Mouse (Mus musculus) splenic B cell, adult 2 months (primary cell): ENCODE data around the gene Hsf2bp.
"Not testable (repeated sequence)": the region's sequence is repeated elsewhere in the genome, so short reads cannot be mapped to it uniquely, and the experiment has no call there.

Experiments
- DNase-seq: peaks from one replicate; pipeline ENCODE4 v3.0.0-alpha.2; 2011; ENCODE audit warnings: low read depth, low spot score
- H3K27me3 ChIP-seq: 2 replicates; pipeline ENCODE4 v1.6.1; 2012; ENCODE audit warnings: mild to moderate bottlenecking, low read length, moderate library complexity, mixed read lengths; ENCODE audit not compliant: control insufficient read depth, poor library complexity, insufficient read depth, severe bottlenecking
- H3K36me3 ChIP-seq: 2 replicates; pipeline ENCODE4 v1.6.1; 2012; ENCODE audit warnings: mild to moderate bottlenecking, low read length, moderate library complexity, mixed read lengths; ENCODE audit not compliant: control insufficient read depth, poor library complexity, insufficient read depth, severe bottlenecking

Gene Hsf2bp

DNA sequence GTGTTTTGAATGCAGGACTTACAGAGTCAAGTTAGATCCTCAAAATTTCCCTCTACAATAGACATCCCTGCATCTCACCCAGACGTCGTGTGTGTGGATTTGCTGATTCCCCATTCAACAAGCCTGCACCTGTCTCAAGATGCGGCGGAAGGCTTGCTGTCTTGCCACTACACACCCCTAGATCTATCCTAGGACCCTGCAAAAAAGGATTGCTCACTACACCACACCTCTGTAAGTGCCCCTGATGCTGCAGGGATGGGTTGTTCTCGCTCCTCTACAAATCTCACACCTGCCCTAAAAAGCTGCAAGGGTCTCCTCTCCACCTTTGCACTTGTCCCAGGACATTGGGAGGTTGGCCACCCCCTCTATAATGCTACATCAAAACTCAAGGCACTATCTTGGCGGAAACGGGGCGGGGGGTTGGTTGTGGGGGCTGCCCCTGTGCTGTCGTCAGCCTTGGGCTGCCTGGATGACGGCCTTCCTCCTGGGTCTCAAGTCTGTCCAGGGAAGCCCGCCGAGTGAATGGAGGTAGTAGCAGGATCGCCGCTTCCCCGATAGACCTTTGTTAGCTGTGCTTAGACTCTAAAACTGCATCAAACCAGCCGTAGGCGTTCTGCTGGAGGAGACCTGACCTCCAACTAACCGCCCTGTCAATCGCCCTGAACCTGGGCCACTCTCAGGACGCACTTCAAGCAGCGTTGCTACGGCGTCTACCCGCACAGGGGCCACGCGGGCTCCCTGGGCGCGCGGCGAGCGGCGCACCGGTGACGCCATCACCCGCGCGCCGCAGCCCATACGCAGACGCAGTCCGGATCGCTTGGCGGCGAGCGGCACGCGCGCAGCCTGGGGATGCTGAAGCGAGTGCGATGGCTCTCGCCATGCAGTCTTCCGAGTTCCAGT, at the start of gene Hsf2bp, which contains the start of gene Rrp1b:
TSS of gene Hsf2bp (minus strand) at position 741 of the 900 bp plus-strand sequence.
TSS of gene Rrp1b (plus strand) at position 492 of the 900 bp plus-strand sequence.
- Histone ChIP-seq H3K36me3 (no peaks in the 10 kb centered on the region), H3K27me3 (no peaks in the 10 kb centered on the region)
- DNase-seq, result peak; percentile 79

DNA sequence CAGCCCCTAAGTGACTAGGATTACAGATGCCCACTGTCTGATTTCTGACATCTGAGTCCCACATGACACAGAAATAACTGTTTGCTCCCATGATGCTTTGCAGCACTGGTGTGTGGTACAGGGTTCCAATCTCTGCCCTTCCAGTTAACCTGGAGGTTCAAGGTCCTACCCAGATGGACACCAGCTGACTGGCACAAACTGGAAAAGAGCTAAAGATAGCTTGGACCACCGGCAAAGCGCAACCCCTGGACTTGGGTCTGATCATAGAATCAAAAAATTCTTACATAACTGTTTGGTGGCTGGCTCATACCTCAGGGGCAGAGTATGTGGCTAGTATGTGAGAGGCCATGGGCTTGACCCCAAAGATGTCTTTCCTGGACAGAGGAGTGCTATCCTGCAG, 47.2 kb upstream of the Hsf2bp start:
- no peak for DNase-seq

DNA sequence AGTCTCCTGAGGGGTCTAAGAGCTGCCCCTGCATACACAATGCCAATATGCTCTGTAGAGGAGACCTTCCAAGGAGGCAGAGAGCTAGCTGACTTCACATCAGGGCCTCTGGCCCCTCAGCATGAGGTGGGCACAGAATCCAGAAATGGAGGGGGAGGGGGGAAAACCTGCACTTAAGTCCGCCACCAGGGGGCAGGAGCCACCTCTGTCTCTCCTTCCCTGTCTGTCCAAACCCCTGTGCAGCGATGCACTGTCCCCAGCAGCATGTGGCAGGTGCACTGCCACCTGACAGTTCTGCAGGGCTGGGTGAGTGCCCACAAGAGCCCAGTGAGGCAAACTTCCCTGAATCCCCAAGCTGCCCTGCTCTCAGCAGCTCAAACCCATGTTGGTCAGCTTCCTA, 39.0 kb upstream of the Hsf2bp start:
- peak; percentile 63 for DNase-seq
- Histone ChIP-seq H3K36me3 (no peaks in the 10 kb centered on the region), H3K27me3 (no peaks in the 10 kb centered on the region)

More for the DNA sequence above, 47.2 kb upstream of the Hsf2bp start:
- H3K27me3 ChIP-seq, result no peaks in the 10 kb centered on the region
- H3K36me3 ChIP-seq, result no peaks in the 10 kb centered on the region

DNA sequence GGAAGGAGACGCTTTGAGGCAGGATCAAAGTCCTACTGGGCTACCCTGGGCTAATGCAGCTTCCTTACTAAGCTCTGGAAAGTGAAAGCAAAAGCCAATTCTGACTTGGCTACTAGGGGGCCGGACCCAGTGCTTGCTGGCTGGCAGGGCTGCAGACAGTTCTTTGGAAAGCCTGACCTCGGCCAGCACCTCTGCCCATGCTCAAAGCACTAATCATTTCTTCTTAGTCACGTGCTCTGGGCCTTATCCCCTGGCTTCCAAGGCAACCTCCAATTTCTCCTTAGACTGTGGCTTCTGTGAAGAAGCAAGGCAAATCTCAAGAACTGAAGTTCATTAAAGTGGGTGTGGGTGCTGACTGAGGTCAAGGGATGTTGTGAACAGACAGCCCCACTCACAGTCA, 38.5 kb upstream of the Hsf2bp start:
- no peak for DNase-seq
- Histone ChIP-seq H3K27me3 (no peaks in the 10 kb centered on the region), H3K36me3 (no peaks in the 10 kb centered on the region)

DNA sequence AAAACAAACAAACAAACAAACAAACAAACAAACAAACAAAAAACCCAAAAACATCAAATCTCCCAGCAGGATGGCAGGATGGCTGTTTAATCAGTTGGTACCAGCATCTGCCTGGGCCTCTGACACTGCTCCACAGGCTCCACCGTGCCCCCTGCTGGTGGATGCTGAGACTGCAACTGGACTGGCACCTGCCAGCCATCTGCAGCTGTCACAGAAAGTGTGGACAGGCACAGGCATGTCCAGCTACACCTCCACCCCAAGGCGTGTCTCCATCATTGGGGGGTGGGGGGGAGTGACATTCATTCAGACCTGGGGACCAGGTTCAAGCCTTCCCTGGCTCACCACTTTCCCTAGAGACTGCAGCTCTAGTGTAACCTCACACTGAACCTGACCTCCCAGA, 37.2 kb upstream of the Hsf2bp start:
- Histone ChIP-seq H3K27me3 (no peaks in the 10 kb centered on the region), H3K36me3 (no peaks in the 10 kb centered on the region)
- peak; percentile 80 for DNase-seq

DNA sequence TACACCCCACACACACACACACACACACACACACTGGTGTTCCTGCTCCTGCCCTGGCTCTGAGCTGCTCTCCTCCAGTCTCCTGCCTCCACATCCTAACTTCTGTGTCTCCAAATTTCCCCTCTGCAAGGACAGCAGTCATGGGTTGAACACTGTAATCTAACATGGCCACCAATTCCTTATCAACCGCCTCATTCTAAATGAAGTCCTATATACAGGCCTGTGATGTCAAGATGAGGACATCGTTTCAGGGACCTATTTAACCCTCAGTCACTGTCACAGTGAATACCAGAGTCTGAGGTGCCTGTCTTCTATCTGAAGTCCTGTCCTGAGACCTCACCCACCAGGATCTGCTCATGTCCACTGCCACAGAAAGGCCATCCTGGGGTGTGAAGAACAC, 32.7 kb upstream of the Hsf2bp start:
- H3K27me3 ChIP-seq, result no peaks in the 10 kb centered on the region
- no peaks in the 10 kb centered on the region for H3K36me3 ChIP-seq
- DNase-seq, result no peak

DNA sequence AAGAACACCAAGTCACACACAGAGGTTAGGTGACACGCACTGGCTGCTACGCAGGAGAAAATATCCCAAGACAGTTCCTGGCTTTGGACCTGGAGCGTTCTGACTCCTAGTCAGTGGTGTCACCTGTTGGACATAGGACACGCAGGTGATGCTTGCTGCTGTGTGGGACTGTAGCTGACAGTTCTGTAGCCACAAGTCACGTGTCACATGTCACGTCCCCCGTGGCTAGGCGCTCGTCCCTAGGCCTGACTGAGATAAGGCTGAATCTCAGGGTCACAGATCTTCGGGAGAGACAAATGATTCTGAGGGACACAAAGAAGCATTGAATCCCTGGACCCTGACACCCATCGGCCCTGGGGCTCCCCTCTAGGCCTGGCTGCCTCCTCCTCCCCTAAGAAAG, 32.2 kb upstream of the Hsf2bp start:
- no peaks in the 10 kb centered on the region for H3K27me3 ChIP-seq
- no peak for DNase-seq
- no peaks in the 10 kb centered on the region for H3K36me3 ChIP-seq

DNA sequence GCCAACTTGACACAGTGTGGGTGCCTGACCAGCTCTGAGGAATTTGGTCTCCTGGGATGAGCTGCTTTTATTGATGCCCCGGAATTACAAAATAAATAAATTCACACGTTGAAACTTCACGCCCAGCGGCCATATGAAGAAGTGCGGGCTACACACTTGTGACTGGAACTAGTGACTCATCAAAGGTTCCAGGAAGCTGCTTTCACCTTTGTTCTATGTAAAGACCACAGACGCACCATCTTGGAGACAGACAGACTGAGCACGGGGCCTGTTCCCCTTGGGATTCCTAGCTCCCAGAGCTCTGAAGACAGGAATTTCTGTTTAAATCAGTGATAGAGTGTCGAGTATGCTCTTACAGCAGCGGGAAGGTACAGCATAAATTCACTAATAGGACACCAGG, 31.4 kb upstream of the Hsf2bp start:
- no peak for DNase-seq
- no peaks in the 10 kb centered on the region for H3K27me3 ChIP-seq

DNA sequence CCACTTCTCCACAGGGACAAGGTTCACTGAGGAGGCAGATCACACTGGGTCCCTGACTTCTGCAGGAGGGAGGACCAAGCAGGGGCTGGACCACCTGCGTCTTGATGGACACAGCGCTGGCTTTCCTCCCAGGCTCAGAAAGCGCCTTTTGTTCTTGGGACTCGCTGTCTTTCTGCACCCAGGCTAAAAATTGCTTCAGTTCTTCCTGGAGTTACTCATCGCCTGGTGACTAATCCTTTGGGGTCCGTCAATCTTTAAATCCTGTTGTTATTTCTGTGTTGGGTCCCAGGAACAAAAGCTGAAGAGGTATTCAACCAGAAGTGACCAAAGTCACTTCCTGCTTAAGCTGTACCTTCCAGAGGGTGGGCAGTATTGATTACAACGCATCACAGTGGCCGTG, 28.6 kb upstream of the Hsf2bp start:
- not testable (repeated sequence) for H3K27me3 ChIP-seq, H3K36me3 ChIP-seq, DNase-seq

More for the DNA sequence above, 31.4 kb upstream of the Hsf2bp start:
- no peaks in the 10 kb centered on the region for H3K36me3 ChIP-seq

DNA sequence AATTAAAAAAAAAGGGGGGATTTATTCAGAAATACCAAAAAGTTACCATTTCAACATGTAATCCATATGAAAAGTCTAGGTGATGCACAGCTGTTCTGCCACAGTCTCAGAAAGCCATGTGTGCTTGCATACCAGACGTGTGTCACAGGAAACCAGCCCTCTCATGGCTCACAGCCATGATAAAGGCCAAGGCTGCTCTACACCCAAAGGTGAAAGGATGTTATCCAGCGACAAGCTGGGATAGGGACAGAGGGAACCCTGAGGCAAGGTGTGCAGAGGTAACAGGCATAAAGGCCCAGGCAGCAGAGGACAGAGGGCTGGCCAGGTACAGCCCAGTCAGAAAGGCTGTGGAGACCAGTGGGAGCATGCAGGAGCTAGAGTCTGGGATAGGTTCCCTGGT, 27.5 kb upstream of the Hsf2bp start:
- no peak for DNase-seq
- Histone ChIP-seq H3K27me3 (no peaks in the 10 kb centered on the region), H3K36me3 (0 out of 2 replicates have a peak, but pooled peaks cover 2% of the 10 kb centered on the region)

DNA sequence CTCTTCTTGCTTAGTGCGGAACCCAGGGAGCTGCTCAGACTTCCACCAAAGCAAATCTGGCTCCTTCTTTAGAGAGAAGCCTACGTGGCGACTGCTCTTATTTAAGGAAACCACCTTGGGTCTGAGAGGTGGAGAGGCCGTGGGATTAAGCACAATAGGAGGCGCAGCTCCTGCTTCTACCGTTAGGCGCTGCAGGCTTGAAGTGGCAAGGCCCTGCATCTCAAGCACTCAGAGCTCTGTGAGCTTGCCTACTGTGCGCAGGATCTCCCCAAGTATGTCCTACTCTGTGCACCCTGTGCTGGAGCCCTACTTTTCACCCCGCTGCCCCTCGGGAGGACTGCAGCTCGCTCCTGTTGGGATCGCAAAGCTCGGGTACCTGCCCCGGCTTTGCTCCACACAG, 25.1 kb upstream of the Hsf2bp start:
- Histone ChIP-seq H3K27me3 (no peaks in the 10 kb centered on the region), H3K36me3 (peaks cover 5% of the 10 kb centered on the region; the same call in 1 of the 2 replicates)
- DNase-seq, result no peak

DNA sequence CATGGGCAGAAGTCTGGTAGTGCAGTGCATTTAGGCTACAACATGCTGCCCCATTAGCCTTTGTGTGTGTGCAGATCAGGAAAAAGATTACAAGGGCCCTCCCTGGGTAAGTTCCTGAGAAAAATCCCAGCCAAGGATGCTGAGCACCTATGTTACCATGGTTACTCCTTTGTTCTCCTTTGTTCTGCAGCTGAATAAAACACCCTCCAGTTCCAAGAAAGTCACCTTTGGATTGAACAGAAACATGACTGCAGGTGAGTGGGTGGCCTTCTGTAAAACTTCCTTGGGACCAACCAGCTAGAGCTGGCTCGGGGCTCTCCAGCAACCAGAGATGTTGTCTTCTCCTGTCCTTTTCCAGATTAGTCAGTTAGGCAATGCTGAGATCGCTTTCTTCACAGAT, 22.9 kb upstream of the Hsf2bp start:
- H3K36me3 ChIP-seq, result peaks cover 5% of the 10 kb centered on the region; the same call in 1 of the 2 replicates
- no peaks in the 10 kb centered on the region for H3K27me3 ChIP-seq
- DNase-seq, result no peak

DNA sequence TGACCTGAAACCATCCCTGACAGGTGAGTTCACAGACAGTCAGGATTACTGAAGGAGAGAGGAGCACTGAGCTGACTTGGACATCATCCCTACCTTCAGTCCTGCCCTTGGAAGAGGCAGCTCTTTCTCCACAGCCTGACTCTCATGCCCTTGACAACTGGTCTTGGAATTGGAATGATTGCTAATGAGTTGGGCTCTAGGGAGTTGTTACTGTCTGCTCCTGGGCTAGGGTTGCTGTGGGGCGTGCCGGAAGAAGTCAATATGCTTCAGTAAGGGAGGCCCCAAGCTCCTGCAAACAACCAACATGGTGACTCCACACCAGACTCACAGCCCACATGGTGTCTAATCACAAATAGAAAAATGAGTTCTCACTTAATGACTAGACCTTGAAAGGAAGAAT, 21.7 kb upstream of the Hsf2bp start:
- Histone ChIP-seq H3K36me3 (peaks cover 5% of the 10 kb centered on the region; the same call in 1 of the 2 replicates), H3K27me3 (no peaks in the 10 kb centered on the region)
- DNase-seq, result no peak

DNA sequence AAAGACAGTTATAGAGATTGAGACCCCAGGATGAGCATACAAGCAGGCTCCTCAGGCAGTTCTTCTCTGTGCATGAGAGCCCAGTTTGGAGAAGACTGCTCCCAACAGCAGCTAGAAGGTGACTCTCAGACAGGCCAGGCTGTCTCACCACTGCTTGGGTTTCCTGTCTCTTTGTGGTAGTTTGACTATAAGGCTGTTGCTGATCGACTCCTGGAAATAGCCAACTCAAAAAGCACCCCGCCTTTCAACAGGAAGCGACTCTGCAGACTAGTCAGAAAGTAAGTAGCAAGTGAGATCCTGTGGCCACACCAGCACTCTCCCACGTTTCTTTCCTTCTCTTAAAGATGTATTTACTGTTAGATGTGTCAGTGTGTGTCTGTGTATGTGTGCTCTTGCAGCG, 17.5 kb upstream of the Hsf2bp start:
- no peak for DNase-seq
- Histone ChIP-seq H3K27me3 (no peaks in the 10 kb centered on the region), H3K36me3 (peaks cover 6% of the 10 kb centered on the region)

DNA sequence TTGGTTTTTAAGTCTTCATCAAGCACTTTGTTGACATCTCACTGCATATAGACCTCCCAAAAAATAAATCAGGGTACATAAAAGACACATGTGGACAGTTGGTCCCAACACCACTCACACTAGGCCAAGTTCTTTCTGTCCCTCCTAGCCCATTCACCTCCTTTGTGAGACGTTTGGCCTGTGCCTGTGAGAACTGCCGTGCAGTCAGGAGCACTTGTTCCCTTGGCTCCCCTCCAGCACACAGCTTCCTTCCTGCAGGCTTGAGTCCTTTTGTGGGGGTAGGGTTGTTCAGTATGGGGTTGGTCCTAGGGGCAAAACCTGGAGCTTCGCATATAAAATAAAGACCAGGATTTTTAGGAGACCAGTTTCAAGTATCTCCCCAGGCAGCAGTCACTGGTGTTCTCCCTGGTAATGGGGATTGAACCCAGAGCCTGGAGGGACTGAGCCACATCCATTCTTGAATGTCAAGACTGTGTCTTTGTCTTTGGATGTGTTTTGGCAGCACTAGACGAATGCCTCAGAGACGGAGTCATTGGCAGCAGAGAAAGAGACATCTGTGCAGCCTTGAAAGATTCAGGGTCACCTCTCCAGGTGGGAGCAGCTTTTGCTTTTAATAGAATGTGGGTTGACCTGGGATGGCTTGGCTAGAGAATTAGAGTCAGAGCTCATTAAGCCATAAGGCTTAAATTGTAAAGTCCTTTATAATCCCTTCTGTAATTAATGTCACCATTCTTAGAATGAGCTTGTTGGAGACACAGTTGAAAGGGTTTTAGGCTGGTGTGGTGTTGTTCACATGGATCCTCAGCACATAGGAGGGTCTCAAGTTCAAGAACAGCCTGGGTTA, 16.3 kb upstream of the Hsf2bp start:
- Histone ChIP-seq H3K36me3 (peaks cover 4% of the 10 kb centered on the region), H3K27me3 (no peaks in the 10 kb centered on the region)
- no peak for DNase-seq
